Mouse (Mus musculus) lung, postnatal 0 days (tissue): ENCODE measurements at regions not wholly inside any gene's neighbourhood (a gene's known extent, or its start where the extent isn't known, plus 50 kb on each side); places are given as distances from the start of the nearest gene placed in this dataset.

ENCODE experiments used
- CTCF ChIP-seq: IDR thresholded peaks from 2 replicates; pipeline ENCODE4 v1.5.1; 2016; ENCODE audit warnings: antibody characterized with exemption, mild to moderate bottlenecking
- EP300 ChIP-seq: IDR thresholded peaks from 2 replicates; pipeline ENCODE4 v1.6.1; 2016; ENCODE audit warnings: antibody characterized with exemption, mild to moderate bottlenecking, control low read depth

- TF ChIP-seq CTCF (no peak), EP300 (no peak)
Measured at GRCm38 (mm10) chr2:114797291-114797650, 142.5 kb upstream of the Dph6 start.
